Mouse (Mus musculus): ENCODE measurements around the gene Chrna1.

Chrna1 gene

DNA sequence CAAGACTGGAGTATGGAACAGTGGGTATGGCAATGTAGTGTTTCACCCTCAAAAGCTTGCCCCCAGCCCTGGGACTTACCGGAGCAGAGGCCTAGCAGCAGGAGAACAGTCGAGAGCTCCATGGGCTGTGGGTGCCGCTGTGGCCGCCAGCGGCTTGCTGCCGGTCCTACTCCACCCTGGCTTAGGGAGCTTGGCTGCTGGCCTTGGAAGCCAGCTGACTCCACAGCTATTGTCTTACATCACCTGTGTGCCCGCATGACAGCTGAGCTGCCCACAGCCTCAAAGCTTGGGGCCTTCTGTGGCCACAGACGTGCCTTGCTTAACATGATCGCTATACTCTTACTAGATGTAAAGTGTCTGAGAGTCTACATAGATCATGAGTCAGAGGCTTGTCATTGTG, at the start of gene Chrna1:
Gene Chrna1, minus strand, starts transcription at position 173 of the 400 bp plus-strand sequence.
- in situ Hi-C loops (cut with MboI, MseI): loop anchor here (25.0 kb wide), 1 partner anchor 1082 kb away; the partner anchor contains the start of genes Evx2 and Hoxd13

DNA sequence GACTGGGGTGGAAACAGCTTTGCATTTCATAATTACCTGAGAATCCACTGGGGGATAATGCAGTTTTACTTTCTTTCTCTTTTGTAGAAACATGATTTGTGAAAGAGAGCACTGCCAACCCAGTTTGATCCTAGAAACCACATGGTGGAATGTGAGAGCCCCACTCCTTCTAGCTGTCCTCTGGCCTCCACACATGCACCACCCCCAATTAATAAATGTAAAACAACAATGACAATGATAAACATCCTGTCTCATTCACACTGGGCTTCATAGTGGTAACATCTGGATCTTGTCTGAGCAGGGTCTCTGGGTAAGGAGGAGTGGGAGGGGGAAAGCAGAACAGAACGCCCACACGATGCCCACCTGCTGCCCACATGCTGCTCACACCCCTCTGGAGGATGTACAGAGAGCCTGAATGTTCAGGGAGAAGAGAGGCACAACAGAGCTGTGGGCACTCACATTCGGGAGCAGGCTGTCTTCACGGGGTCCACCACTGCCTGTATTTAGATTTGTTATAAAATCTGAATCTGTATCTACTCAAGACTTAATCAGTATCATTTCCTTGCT, 38.4 kb upstream of the Chrna1 start:
- in situ Hi-C loops (cut with MboI, MseI): no loop called here

DNA sequence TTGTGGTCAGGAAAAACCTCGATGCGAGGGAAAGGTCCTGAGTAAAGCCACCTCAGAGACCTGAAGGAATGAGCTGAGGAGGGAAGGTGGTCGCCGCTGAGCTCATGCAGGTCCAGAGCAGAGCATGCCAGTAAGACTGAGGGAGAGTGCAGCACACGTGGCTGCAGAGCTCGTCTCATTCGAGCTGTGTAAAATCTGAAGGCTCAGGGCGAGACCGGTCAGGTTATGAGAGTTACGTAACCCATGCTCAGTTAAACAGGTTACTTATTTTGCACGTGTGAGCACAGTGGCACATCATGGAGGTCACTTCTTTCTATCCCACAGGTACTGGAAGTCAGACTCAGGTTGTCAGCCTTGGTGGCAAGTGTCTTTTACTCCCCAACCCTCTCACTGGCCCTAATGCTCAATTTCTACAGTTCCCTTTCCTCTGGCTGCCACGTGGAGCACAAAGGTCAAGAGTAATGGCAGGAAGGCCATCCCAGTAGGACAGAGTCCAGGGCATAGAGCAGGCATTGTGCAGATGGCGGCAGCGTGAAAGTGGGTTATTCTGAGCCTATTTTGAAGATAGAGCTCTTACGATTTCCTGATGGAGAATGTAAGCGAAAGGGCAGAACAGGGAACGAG, 36.4 kb upstream of the Chrna1 start:
- in situ Hi-C loops (cut with MboI, MseI): no loop called here

DNA sequence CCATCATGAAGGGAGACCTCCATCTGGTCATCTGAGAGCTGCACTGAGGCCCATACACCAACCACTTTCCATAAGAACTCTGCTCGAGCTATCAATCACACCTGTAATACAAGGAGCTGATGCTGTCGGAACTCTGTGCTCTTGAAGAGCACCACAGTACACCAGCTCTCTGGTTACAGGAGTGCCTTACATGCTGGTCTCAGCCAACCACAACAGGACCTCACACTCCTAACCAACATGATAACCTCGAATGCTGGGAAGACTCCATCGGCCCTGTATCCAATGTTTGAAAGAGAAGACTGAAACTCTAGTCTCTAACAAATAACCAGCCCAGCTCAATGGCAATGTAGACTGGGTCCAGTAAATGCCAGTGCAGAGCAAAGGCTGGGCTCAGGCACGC, 35.3 kb upstream of the Chrna1 start:
- in situ Hi-C loops (cut with MboI, MseI): no loop called here

DNA sequence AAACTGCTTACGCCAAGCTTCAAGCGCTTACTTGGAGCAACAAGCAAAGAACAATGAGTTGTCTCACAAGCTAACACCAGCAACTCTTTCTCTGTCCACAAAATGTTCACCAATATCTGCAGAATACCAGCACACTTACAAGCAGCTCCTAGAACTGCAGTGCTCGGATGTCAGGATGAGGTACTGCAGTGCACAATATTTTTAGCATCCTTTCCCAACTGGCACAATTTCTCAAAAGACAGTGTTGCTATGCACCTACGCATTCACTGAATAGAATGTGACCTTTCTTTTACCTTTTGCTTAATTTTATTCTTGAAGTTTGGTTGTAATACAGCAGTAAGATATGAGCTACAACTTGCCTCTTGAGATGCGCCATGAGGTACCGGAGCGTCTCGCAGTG, 34.2 kb upstream of the Chrna1 start:
- in situ Hi-C loops (cut with MboI, MseI): no loop called here

DNA sequence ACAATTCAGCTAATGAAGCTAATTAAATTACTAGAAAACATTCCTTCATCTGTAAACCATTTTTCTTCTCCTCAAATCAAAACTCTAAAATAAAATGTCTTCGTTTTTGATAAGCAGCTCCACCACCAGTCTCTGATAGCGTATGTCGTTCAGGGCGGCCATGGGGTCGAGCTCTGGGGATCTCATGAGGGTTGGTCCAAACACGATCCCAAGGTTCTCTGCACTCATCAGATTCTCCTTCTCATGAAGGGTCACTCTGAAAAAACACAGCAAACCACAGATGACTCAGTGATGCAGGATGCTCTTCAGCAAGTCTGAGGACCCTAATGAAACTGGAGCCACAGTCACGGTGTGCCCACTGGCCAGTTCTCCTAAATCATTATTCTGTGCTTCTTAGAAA, 32.8 kb upstream of the Chrna1 start:
- in situ Hi-C loops (cut with MboI, MseI): no loop called here

DNA sequence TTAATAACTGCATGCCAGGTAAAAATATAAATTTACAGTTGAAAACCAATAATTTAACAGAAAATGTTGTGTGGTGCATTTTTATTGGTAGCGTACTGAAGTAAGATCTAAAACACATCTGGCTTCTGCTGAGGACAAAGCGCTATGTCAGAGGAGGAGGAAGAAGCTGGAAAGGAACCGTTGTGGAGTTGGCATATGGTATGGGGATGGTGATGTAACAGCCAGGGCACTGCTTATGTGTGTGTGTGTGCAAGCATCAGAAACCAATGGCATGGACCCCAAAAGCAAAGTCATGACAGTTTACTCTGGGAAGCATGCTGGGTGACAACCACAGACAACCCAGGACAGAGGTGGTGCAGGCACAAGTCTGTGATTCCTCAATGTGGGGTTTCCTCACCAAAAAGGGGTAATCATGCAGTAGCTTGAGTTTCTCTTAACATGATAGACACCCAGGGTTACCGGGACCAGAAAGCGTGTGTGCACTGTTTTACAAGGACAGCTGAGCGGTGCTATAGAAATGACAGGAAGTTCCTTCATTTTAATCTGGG, 32.3 kb upstream of the Chrna1 start:
- in situ Hi-C loops (cut with MboI, MseI): no loop called here

DNA sequence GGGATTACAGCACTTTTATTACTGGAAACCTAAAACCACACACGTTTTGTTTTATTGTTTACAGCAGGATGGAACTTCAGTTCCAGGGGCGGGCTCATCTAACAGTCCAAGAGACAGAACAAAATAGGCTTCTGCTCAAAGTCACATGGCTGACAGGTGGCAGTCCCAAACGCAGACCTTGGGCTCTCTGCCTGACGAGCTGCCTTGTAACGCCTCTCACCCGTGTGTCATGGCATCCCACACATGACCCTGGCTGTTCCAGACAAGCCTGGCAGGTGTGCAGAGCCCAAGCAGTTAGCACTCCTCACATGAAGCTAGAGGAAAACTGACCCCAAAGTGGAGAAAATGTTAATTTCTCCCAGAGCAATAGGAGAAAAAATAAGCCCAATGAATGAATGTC, 31.7 kb upstream of the Chrna1 start:
- in situ Hi-C loops (cut with MboI, MseI): no loop called here

DNA sequence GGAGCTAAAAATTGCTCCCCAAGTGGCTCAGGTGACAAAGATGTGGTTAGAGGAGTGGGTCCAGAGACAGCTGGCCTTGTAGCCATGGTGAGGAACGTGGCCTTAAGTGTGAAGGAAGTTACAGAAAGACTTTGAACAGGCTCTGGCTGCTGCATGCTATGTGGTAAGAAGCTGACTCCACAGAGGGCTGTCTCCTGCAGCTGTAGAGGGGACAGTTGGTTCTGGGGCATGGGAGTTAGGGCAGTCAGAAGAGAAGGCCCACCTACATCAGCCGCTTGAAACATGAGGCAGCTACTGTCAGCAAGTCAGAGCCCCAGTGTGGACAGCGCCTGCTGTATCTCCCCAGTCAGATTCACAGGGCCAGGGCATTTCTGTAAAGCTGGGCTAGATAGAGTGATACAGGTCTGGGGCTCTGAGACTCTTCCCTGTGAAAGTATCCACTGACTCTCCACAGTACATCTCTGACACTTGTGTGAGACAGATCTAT, 29.6 kb upstream of the Chrna1 start:
- in situ Hi-C loops (cut with MboI, MseI): no loop called here

DNA sequence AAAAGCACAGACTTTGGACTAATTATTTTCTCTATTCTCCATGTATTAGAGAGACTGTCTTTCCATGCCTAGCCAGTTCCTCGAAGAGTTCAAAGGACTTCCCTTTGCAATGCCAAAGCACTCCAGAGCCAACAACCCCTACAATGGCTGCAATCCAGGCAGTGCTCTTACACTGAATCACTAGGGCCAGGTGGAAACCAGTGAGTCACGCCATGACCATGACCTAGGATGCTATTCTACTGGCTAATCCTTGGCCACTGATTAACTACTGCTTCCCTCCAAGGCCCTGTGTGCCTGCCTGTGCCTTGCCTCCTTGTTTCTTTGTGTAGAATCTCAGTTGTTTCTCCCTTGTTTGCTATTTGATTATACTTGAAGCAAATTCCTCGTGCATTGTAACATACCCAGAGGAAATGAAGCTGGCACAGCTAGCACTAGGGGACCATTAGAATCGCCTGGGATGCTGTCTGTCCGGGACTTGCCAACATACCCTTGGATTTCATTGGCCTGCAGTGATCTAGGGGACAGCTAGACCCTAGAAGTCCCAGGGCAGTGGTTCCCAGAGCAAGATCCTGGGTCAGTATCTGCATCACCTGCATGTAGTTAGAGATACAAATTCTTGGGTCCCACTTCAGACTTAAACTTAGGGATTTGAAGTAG, 29.1 kb upstream of the Chrna1 start:
- in situ Hi-C loops (cut with MboI, MseI): no loop called here

DNA sequence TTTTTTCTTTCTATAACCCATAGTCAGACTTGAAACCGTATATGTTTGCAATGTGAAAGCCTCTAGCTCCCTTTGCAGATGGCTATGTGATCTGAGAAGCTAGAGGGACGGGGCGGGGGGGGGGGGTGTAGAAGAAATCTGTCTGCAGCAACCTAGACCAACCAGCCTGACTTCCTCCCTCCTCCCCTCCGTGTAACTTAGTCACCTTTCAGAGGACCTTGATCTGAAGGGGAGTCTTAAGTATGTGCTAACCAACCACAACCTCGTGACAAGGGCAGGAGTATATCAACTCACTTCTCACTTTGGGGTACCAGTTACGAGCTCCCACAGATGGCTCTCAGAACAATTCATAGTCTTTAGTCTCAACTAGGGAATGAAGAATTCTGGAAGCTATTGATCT, 28.3 kb upstream of the Chrna1 start:
- in situ Hi-C loops (cut with MboI, MseI): no loop called here

DNA sequence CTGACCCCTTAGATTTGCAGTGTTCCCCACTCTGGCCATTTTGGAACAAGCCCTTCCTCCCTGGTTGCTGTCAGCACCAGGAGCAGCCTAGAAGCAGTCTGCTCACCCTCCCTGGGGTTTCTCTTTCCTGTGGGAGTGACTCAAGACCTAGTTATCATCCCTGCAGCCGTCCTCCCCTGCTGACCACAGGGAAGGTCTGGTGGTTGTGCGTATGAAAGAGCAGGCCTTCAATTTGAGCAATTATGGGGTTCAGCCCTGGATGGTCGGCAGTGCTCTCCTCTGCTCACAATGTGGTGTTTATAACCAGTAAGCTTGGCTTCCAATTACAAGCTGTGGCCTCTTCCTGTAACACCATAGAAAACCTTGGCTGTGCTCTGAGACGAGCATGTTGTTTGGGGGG, 27.5 kb upstream of the Chrna1 start:
- in situ Hi-C loops (cut with MboI, MseI): no loop called here

DNA sequence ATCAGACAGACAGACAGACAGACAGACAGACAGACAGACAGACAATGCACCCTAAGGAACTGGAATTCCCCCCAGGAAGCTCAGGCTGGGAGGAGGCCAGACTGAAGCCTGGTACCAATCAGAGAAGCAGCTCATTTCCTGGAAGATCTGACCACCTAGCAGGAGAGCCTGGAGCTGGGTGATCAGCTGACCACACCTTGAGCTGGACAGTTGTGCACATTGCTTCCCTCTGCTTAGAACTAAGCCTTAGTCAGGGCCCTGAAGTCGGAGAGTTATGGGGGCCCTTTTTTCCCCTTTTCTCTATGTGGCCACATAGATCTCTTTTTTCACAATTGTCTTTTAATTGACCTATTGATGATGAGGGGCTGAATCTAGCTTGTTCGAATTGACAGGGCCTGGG, 27.0 kb upstream of the Chrna1 start:
- in situ Hi-C loops (cut with MboI, MseI): no loop called here

DNA sequence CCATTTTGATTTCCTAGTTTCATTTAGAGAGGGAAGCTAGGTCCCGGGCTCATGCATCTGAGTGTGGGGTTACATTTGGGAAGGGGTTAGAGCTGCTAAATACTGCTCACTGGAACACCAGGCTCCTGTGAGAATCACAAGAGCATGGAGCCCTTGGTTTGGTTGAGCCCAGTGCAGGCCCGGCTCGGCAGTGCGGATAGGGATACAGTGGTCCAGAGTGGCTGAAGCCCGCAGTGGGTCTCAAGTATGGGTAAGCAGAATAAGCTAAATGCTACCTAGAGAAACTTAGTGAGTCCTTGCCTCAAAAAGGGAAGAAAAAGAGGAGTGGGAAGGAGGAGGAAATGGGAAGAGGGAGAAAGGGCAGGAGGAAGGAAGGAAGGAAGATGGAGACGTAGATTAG, 26.5 kb upstream of the Chrna1 start:
- in situ Hi-C loops (cut with MboI, MseI): no loop called here

DNA sequence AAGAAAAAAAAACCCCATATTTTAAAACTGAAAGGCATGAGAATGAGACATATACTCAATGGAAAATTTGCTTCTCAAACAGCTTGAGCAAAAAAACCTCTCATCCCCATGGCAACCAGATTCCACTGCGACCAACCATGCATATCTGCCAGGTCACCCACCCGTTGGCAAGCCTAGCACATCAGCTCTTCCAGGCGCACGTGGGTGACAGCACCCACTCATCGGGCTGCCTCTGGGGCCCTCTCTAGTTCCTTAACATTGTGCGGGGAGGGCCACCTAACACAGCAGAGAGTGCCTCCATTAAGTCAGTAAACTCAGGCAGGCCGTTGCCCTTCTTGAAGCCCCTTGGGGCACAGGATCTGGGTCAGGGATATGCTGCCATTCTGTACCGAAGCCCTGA, 24.9 kb upstream of the Chrna1 start:
- in situ Hi-C loops (cut with MboI, MseI): no loop called here

DNA sequence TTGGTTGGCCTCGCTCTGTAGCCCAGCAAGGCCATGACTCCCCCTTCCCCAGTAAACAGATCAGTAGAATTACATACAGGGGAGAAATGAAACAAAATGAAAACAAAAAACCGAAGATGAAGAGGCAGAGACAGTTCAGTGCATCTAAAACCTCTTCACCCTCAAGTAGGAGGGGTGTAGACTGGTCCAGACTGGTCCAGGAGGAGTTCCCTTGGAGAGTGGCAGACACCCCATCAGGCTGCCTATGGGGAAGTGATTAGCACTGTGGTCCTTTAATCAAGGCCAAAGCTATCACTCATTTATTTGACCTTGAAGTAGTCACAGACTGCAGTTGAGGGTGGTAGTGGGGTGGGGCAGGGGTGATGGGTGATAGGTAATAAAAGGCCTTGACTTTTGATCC, 24.4 kb upstream of the Chrna1 start:
- in situ Hi-C loops (cut with MboI, MseI): no loop called here

DNA sequence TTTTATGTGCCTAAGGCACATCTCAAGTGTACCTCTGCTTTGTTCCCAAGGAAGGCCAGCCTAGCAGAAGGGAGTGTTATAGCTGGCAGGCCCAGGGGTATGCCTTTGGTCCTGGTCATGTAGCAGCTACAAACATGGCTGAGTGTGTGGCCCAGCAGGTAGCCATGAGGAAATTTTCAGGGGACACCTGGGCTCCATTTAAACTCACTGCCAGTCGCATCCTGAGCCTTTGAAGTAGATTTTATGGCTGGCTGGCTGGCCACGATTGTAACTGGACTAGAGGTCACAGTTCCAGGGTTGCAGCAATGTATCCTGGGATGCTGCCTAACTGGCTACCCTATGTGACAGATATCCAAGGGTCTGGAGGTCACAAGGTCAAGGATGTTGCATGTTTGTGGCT, 20.5 kb upstream of the Chrna1 start:
- in situ Hi-C loops (cut with MboI, MseI): no loop called here

DNA sequence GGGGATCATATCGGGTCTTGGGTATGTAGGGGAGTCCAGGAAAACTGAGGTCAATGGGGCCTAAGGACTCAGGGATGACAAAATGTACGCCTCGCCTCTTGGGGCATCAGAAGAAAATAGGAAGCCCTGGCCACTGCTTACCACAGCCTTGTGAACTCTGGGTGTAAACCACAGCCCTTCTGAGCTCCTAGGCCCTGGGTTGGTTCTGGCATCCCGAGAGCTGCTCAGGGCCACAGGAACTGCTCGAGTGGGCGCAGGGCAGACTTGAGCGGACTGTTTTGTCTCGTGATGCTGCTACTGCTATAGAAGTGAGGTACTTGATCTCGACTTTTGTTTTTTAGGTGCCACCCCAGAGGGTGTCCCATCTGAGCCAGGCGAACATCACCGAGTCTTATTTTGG, 17.6 kb upstream of the Chrna1 start:
- in situ Hi-C loops (cut with MboI, MseI): loop anchor here (5.0 to 25.0 kb wide), 2 partner anchors 140 to 1065 kb away; partner anchors contain the start of genes Evx2 and Hoxd13

DNA sequence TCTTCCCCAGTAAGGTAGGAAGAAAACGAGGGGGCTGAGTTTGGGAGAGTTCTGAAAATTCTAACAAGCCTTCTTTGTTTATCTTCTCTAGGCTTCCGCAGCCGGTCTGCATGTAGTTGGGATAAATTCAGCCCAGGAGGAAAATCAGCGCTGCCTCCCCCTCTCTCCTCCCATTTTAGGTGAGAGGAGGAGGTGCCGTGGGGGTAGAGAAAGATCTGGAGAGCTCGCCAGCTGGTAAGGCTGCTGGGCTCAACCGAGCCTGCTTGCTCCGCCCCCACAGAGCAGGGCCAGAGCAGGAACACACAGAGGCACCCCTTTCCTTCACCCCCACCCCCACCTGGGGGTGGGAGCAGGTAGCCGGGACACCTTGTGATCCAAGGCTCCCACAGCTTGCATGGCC, 16.6 kb upstream of the Chrna1 start:
- in situ Hi-C loops (cut with MboI, MseI): loop anchor here (5.0 to 25.0 kb wide), 2 partner anchors 141 to 1066 kb away; partner anchors contain the start of genes Evx2 and Hoxd13

DNA sequence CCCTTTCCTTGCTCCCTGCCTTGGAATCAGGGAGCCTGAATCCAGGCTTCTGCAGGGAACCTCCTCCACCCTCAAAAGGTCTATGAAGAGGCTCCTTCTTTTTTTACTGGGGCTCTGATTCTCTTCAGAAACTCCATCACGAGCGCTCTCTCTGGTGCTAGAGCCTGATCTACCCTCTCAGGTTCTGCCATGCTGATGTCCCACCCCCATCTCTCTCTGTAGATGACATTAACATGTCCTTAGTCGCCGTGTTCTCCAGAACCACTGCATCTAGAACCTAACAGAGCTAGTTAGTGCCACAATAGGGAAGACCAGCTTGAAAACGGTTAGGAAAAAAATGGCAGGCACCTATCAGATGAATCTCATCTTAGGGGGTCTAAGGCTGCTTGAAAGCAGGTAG, 16.2 kb upstream of the Chrna1 start:
- in situ Hi-C loops (cut with MboI, MseI): loop anchor here (5.0 to 25.0 kb wide), 2 partner anchors 141 to 1066 kb away; partner anchors contain the start of genes Evx2 and Hoxd13

DNA sequence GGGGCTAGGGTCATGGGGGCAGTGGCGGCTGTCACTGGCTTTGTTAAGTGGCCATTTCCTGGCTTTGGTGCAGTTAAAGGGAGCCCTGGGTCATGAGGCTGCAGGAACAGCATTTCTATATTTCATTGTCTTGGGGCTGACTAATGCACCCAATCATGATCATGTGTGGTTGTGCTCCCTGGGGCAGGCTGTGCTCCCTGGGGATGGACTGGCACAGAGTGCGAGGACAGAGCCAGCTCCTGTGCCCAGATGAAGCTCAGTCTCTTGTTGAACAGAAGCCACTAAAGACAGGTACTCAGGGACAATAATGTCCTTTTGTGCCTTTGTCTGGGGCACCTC, 12.9 kb upstream of the Chrna1 start:
- in situ Hi-C loops (cut with MboI, MseI): loop anchor here (25.0 kb wide), 1 partner anchor 1069 kb away; the partner anchor contains the start of genes Evx2 and Hoxd13

Measured in regulatory T cell (primary cell).